Mouse (Mus musculus): ENCODE data around the gene Upk1a. TPM values are rescaled to one million over a fixed set of nuclear protein-coding genes. Genes with fewer than 3 reads are reported as not detected.

The Upk1a gene
- total RNA-seq, 1 experiment from 2014 or later = not detected

GRCm38 (mm10) chr7:30559443-30559954 lies 53.1 kb downstream of the Upk1a start, which contains the start of gene Lin37:
Gene Lin37, minus strand, starts transcription at chr7:30559838.
- ATAC-seq (replicated peaks in 1 of 2; ENCODE audit: insufficient read depth in 1 of 2, low FRiP score in 2 of 2, low TSS enrichment in 1 of 2, low read depth in 1 of 2, poor library complexity in 2 of 2, severe bottlenecking in 2 of 2) = peak; percentile 65 to 79

- no peak for ATAC-seq (replicated peaks in 1 of 2; ENCODE audit: insufficient read depth in 1 of 2, low FRiP score in 2 of 2, low TSS enrichment in 1 of 2, low read depth in 1 of 2, poor library complexity in 2 of 2, severe bottlenecking in 2 of 2)
Measured at GRCm38 (mm10) chr7:30558656-30559442, 53.8 kb downstream of the Upk1a start.

GRCm38 (mm10) chr7:30557901-30558514 lies 54.6 kb downstream of the Upk1a start:
- ATAC-seq (replicated peaks in 1 of 2; ENCODE audit: insufficient read depth in 1 of 2, low FRiP score in 2 of 2, low TSS enrichment in 1 of 2, low read depth in 1 of 2, poor library complexity in 2 of 2, severe bottlenecking in 2 of 2) = no peak

- ATAC-seq (replicated peaks in 1 of 2; ENCODE audit: insufficient read depth in 1 of 2, low FRiP score in 2 of 2, low TSS enrichment in 1 of 2, low read depth in 1 of 2, poor library complexity in 2 of 2, severe bottlenecking in 2 of 2) = no peak
Measured at GRCm38 (mm10) chr7:30556894-30557536, 55.6 kb downstream of the Upk1a start.

- ATAC-seq (replicated peaks in 1 of 2; ENCODE audit: insufficient read depth in 1 of 2, low FRiP score in 2 of 2, low TSS enrichment in 1 of 2, low read depth in 1 of 2, poor library complexity in 2 of 2, severe bottlenecking in 2 of 2) = no peak
Measured at GRCm38 (mm10) chr7:30553810-30554584, 58.6 kb downstream of the Upk1a start.

Other genes starting within 250 kb of the Upk1a start
- gene Tyrobp, start 199.1 kb downstream of the Upk1a start, total RNA-seq (2017) = 50.4 and 134 TPM in 2 replicates
- 11.6 and 14.3 TPM in 2 replicates for gene Hcst, start 193.0 kb downstream of the Upk1a start, total RNA-seq (2017)
- 40.3 and 45.4 TPM in 2 replicates for gene Nfkbid, start 191.1 kb downstream of the Upk1a start, total RNA-seq (2017)
- not detected in 2 replicates for gene Aplp1, start 167.3 kb downstream of the Upk1a start, total RNA-seq (2017)
- not detected in 2 replicates for gene Kirrel2, start 155.2 kb downstream of the Upk1a start, total RNA-seq (2017)
- gene Nphs1, start 154.5 kb downstream of the Upk1a start, total RNA-seq (2017) = 0.55 and 1.4 TPM in 2 replicates
- not detected in 2 replicates for gene Prodh2, start 119.2 kb downstream of the Upk1a start, total RNA-seq (2017)
- 10.3 and 15.1 TPM in 2 replicates for gene Arhgap33, start 77.8 kb downstream of the Upk1a start, total RNA-seq (2017)
- 1.6 and 2.7 TPM in 2 replicates for gene Hspb6, start 60.7 kb downstream of the Upk1a start, total RNA-seq (2017)
- 14.4 and 17.1 TPM in 2 replicates for gene Proser3, start 60.5 kb downstream of the Upk1a start, total RNA-seq (2017)
- gene Lin37, start 53.0 kb downstream of the Upk1a start, total RNA-seq (2017) = 19.6 and 39.0 TPM in 2 replicates
- gene U2af1l4, start 49.5 kb downstream of the Upk1a start, total RNA-seq (2017) = 79.4 and 148 TPM in 2 replicates
- gene Gm49396, start 49.5 kb downstream of the Upk1a start, total RNA-seq (2017) = 5.0 and 9.4 TPM in 2 replicates
- 122 and 158 TPM in 2 replicates for gene Psenen, start 49.2 kb downstream of the Upk1a start, total RNA-seq (2017)
- gene Igflr1, start 47.4 kb downstream of the Upk1a start, total RNA-seq (2017) = 0.63 TPM in 1 of 2 replicates, not detected in the other
- 18.7 and 26.5 TPM in 2 replicates for gene Kmt2b, start 24.1 kb downstream of the Upk1a start, total RNA-seq (2017)
- not detected in 2 replicates for gene Zbtb32, start 13.9 kb downstream of the Upk1a start, total RNA-seq (2017)
- 272 and 375 TPM in 2 replicates for gene Cox6b1, start 13.3 kb upstream of the Upk1a start, total RNA-seq (2017)
- gene Etv2, start 23.0 kb upstream of the Upk1a start, total RNA-seq (2017) = not detected in 2 replicates
- gene Rbm42, start 37.5 kb upstream of the Upk1a start, total RNA-seq (2017) = 17.5 and 44.4 TPM in 2 replicates
- gene Haus5, start 52.1 kb upstream of the Upk1a start, total RNA-seq (2017) = 16.2 and 20.0 TPM in 2 replicates
- gene Pmis2, start 58.8 kb upstream of the Upk1a start, total RNA-seq (2017) = not detected in 2 replicates
- not detected in 2 replicates for gene 2200002J24Rik, start 86.1 kb upstream of the Upk1a start, total RNA-seq (2017)
- 0.25 TPM in 1 of 2 replicates, not detected in the other for gene Atp4a, start 99.4 kb upstream of the Upk1a start, total RNA-seq (2017)
- 34.0 and 38.9 TPM in 2 replicates for gene Tmem147, start 116.7 kb upstream of the Upk1a start, total RNA-seq (2017)
- not detected in 2 replicates for gene Gapdhs, start 130.8 kb upstream of the Upk1a start, total RNA-seq (2017)
- 0.25 and 2.8 TPM in 2 replicates for gene Sbsn, start 138.6 kb upstream of the Upk1a start, total RNA-seq (2017)
- 5.8 TPM in 1 of 2 replicates, not detected in the other for gene Dmkn, start 150.9 kb upstream of the Upk1a start, total RNA-seq (2017)
- gene Krtdap, start 175.0 kb upstream of the Upk1a start, total RNA-seq (2017) = not detected in 2 replicates
- 31.8 and 42.8 TPM in 2 replicates for gene Ffar2, start 210.9 kb upstream of the Upk1a start, total RNA-seq (2017)
- gene Ffar3, start 243.3 kb upstream of the Upk1a start, total RNA-seq (2017) = not detected in 2 replicates
- gene Ffar1, start 248.7 kb upstream of the Upk1a start, total RNA-seq (2017) = not detected in 2 replicates

Measured in hematopoietic stem cell, adult 5-6 weeks (primary cell).